Mouse (Mus musculus) CD4-positive naive resting alpha-beta T cell, adult 76 days (primary cell): ENCODE measurements around the gene Mki67. TPM values are rescaled to one million over a fixed set of nuclear protein-coding genes. Genes with fewer than 3 reads are reported as not detected.

Source experiments
- total RNA-seq: library from RNA; stranded (reverse); gene quantifications from one replicate; pipeline ENCODE4 v1.2.4, GENCODE M21; 2023

Gene Mki67
- 5.1 TPM for total RNA-seq

GRCm38 (mm10) chr7:135715642-135716444, at the start of gene Mki67:
Gene Mki67, minus strand, starts transcription at chr7:135716361.

Other genes with a start within 250 kb of the Mki67 start
- not detected for gene Clrn3, start 187.7 kb downstream of the Mki67 start, total RNA-seq
- gene Ptpre, start 178.9 kb downstream of the Mki67 start, total RNA-seq = 26.7 TPM